Mouse (Mus musculus): Measurements from ENCODE around the gene Amer1. TPM values are rescaled to one million over a fixed set of nuclear protein-coding genes. Genes with fewer than 3 reads are reported as not detected.

Amer1 gene
- 4.2 and 5.4 TPM in 2 replicates for polyA plus RNA-seq (2015; fragmentation: Nextera tagmentation; extraction: Ambion mirVana)

- DNase-seq (ENCODE audit: low spot score): peak; percentile 92
Measured at GRCm38 (mm10) chrX:95444776-95445111, at the start of gene Amer1. Gene Amer1 (minus strand): TSS chrX:95444872.

GRCm38 (mm10) chrX:95457166-95457565 lies 12.5 kb upstream of the Amer1 start:
- no peak for DNase-seq (ENCODE audit: low spot score)

- no peak for DNase-seq (ENCODE audit: low spot score)
Measured at GRCm38 (mm10) chrX:95445866-95446265, 1.2 kb upstream of the Amer1 start.

GRCm38 (mm10) chrX:95445141-95445540 lies 469 bp upstream of the Amer1 start:
- DNase-seq (ENCODE audit: low spot score): no peak

- peak; percentile 55 for DNase-seq (ENCODE audit: low spot score)
Measured at GRCm38 (mm10) chrX:95443898-95444775, 535 bp downstream of the Amer1 start.

- no peak for DNase-seq (ENCODE audit: low spot score)
Measured at GRCm38 (mm10) chrX:95443390-95443789, 1.3 kb downstream of the Amer1 start.

GRCm38 (mm10) chrX:95442261-95442660 lies 2.4 kb downstream of the Amer1 start:
- DNase-seq (ENCODE audit: low spot score): no peak

GRCm38 (mm10) chrX:95441290-95441689 lies 3.4 kb downstream of the Amer1 start:
- DNase-seq (ENCODE audit: low spot score): peak; percentile 4

- no peak for DNase-seq (ENCODE audit: low spot score)
Measured at GRCm38 (mm10) chrX:95438491-95438890, 6.2 kb downstream of the Amer1 start.

GRCm38 (mm10) chrX:95437236-95437635 lies 7.4 kb downstream of the Amer1 start:
- DNase-seq (ENCODE audit: low spot score): no peak

GRCm38 (mm10) chrX:95373101-95373500 lies 71.6 kb downstream of the Amer1 start:
- no peak for DNase-seq (ENCODE audit: low spot score)

Other genes with a start within 250 kb of the Amer1 start
- gene Arhgef9, start 248.0 kb downstream of the Amer1 start, polyA plus RNA-seq (2015; fragmentation: Nextera tagmentation; extraction: Ambion mirVana): 2.2 and 2.3 TPM in 2 replicates
- not detected in 2 replicates for gene Asb12, start 113.1 kb upstream of the Amer1 start, polyA plus RNA-seq (2015; fragmentation: Nextera tagmentation; extraction: Ambion mirVana)
- not detected in 2 replicates for gene Pfn5, start 113.2 kb upstream of the Amer1 start, polyA plus RNA-seq (2015; fragmentation: Nextera tagmentation; extraction: Ambion mirVana)
- gene Zc4h2, start 213.6 kb upstream of the Amer1 start, polyA plus RNA-seq (2015; fragmentation: Nextera tagmentation; extraction: Ambion mirVana): 9.9 and 11.9 TPM in 2 replicates